7 mouse cellular contexts compared by ENCODE assay signal in the genomic region with DNA sequence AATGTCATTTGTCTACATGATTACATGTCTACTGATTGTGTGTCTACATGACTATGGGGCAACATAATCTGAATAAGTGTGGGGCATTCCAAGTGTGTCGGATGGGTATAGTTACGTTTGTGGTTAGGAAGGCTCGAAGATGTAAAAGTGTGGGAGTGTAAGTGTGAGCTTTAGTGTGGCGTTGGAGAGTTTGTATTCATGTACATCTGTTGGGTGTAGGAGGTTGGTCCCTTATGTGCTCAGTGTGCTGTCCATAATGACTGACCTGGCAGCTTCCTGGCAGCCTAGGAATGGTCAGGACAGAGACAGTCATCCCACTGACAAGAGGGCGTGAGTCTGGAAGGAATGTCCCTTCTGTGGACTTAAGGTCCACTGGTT.
A peak's percentile ranks its signal among the peaks of the same experiment; 100 is the strongest.
DNase-seq lines count a peak whose midpoint lies in the region; ATAC-seq lines count a peak whose summit lies in the region.
"Not testable (repeated sequence)": the region's sequence is repeated elsewhere in the genome, so short reads cannot be mapped to it uniquely, and the experiment has no call there.

No protein-coding gene starts in this region.

- peaks cover 55% of the 10 kb centered on the region for H3K27me3 ChIP-seq in embryonic facial prominence, embryonic 10.5 days (replicated peaks; ENCODE audit: low read depth, poor library complexity, severe bottlenecking)
- peaks cover 20% of the 10 kb centered on the region for H3K27me3 ChIP-seq in forebrain, embryonic 10.5 days (ENCODE audit: poor library complexity, severe bottlenecking)
- H3K27me3 ChIP-seq in heart, embryonic 12.5 days (replicated peaks), result peaks cover 19% of the 10 kb centered on the region; the same call in 1 of the 2 replicates
- not testable (repeated sequence) for H3K27me3 ChIP-seq in hindbrain, embryonic 13.5 days; midbrain, embryonic 10.5 days (ENCODE audit: low read depth, poor library complexity, severe bottlenecking)

- peak overlapping the region; percentile 68 for H3K27ac ChIP-seq in embryonic facial prominence, embryonic 10.5 days (replicated peaks)
- H3K27ac ChIP-seq in forebrain, embryonic 10.5 days, result peak overlapping the region; percentile 79
- peak overlapping the region; percentile 65; the same call in 1 of the 2 replicates for H3K27ac ChIP-seq in heart, embryonic 12.5 days (ENCODE audit: poor library complexity, severe bottlenecking)
- peak overlapping the region; percentile 64; the same call in 1 of the 2 replicates for H3K27ac ChIP-seq in hindbrain, embryonic 13.5 days
- H3K27ac ChIP-seq in midbrain, embryonic 10.5 days (replicated peaks), result peak overlapping the region; percentile 79

- H3K4me1 ChIP-seq in embryonic facial prominence, embryonic 10.5 days, result peaks cover 61% of the 10 kb centered on the region
- H3K4me1 ChIP-seq in forebrain, embryonic 10.5 days, result peaks cover 49% of the 10 kb centered on the region
- peaks cover 26% of the 10 kb centered on the region for H3K4me1 ChIP-seq in heart, embryonic 12.5 days (replicated peaks)
- peaks cover 14% of the 10 kb centered on the region for H3K4me1 ChIP-seq in hindbrain, embryonic 13.5 days (replicated peaks)
- H3K4me1 ChIP-seq in midbrain, embryonic 10.5 days, result peaks cover 33% of the 10 kb centered on the region

- H3K4me2 ChIP-seq in heart, embryonic 12.5 days; hindbrain, embryonic 13.5 days: not testable (repeated sequence)

- H3K4me3 ChIP-seq in embryonic facial prominence, embryonic 10.5 days; forebrain, embryonic 10.5 days; heart, embryonic 12.5 days; hindbrain, embryonic 13.5 days; midbrain, embryonic 10.5 days: not testable (repeated sequence)

- not testable (repeated sequence) for H3K9me3 ChIP-seq in embryonic facial prominence, embryonic 10.5 days; forebrain, embryonic 10.5 days; heart, embryonic 12.5 days (replicated peaks); hindbrain, embryonic 13.5 days; midbrain, embryonic 10.5 days (replicated peaks)

- not testable (repeated sequence) for ATAC-seq in heart, embryonic 12.5 days (ENCODE audit: insufficient number of reproducible peaks, low FRiP score); hindbrain, embryonic 13.5 days (ENCODE audit: low FRiP score)

- not testable (repeated sequence) for DNase-seq in embryonic facial prominence, embryonic 10.5 days (ENCODE audit: low spot score); forebrain, embryonic 10.5 days (ENCODE audit: extremely low spot score, low spot score); midbrain, embryonic 10.5 days (ENCODE audit: low spot score)
- DNase-seq in left cerebral cortex, postnatal 36 days (ENCODE audit: low spot score in 2 of 2), result peak; percentile 22
- DNase-seq in telencephalon, adult 2 months (ENCODE audit: low read depth, low spot score), result peak; percentile 34

- not testable (repeated sequence) for H3K9ac ChIP-seq in heart, embryonic 12.5 days; hindbrain, embryonic 13.5 days

- not testable (repeated sequence) for H3K36me3 ChIP-seq in embryonic facial prominence, embryonic 10.5 days (replicated peaks); forebrain, embryonic 10.5 days (replicated peaks); heart, embryonic 12.5 days; hindbrain, embryonic 13.5 days; midbrain, embryonic 10.5 days

- intact Hi-C loops in left cerebral cortex, postnatal 36 days (cut with DNase I), result not testable (repeated sequence)

- WGBS in embryonic facial prominence, embryonic 10.5 days, result 90% methylated on average over 5 of the region's 5 CpGs
- 91% methylated on average over 5 of the region's 5 CpGs for WGBS in forebrain, embryonic 10.5 days
- 74% methylated on average over 5 of the region's 5 CpGs for WGBS in heart, embryonic 12.5 days
- 92% methylated on average over 5 of the region's 5 CpGs for WGBS in hindbrain, embryonic 13.5 days
- 93% methylated on average over 5 of the region's 5 CpGs for WGBS in midbrain, embryonic 10.5 days
